Mouse (Mus musculus): Measurements from ENCODE around the gene Pes1.
"Not testable (repeated sequence)": the region's sequence is repeated elsewhere in the genome, so short reads cannot be mapped to it uniquely, and the experiment has no call there.

GRCm38 (mm10) chr11:4022111-4022510, 58.3 kb downstream of the Pes1 start:
- TF ChIP-seq CTCF (IDR thresholded peaks at IDR 0.05; ENCODE audit: low read depth); EP300 (optimal IDR thresholded peaks at IDR 0.05): not testable (repeated sequence)
